ENCODE assay signal across 24 mouse cellular contexts in genomic region chr17:75812163-75812562, GRCm38 (mm10).
DNase-seq lines count a peak whose midpoint lies in the region; ATAC-seq and TF ChIP-seq lines count a peak whose summit lies in the region.
"Had no signal": no experiment of that assay in that cellular context is flagged by ENCODE, and none has a peak within 500 bp of the region (broad histone marks: within the 10 kb centered on the region; RNA-seq: fewer than 3 reads in every experiment).

No protein-coding gene starts in this region.

- no peak overlapping the region for H3K4me2 ChIP-seq in heart, embryonic 12.5 days
- peak overlapping the region; percentile 57 for H3K4me2 ChIP-seq in liver, embryonic 14.5 days (ENCODE audit: low read depth)
- H3K4me2 ChIP-seq: embryonic facial prominence, embryonic 13.5 days; forebrain, embryonic 15.5 days; intestine, embryonic 15.5 days; limb, embryonic 12.5 days had no signal

- no peaks in the 10 kb centered on the region for H3K4me1 ChIP-seq in heart, embryonic 12.5 days (replicated peaks)
- H3K4me1 ChIP-seq in liver, embryonic 14.5 days (replicated peaks; ENCODE audit: control insufficient read depth in 2 of 2, insufficient read depth in 2 of 2, low read length in 1 of 2), result peaks cover 37 to 44% of the 10 kb centered on the region in 2 experiments
- H3K4me1 ChIP-seq: embryonic facial prominence, embryonic 13.5 days; intestine, embryonic 15.5 days; limb, embryonic 12.5 days; megakaryocyte, embryonic 14.5 days had no signal

- 59% methylated on average over 3 of the region's 3 CpGs for WGBS in heart, embryonic 12.5 days
- 24% methylated on average over 3 of the region's 3 CpGs for WGBS in liver, embryonic 14.5 days (ENCODE audit: insufficient replicate concordance)

- TF ChIP-seq EP300 in liver, embryonic 14.5 days (IDR thresholded peaks at IDR 0.05; ENCODE audit: low read depth), result peak; percentile 99

- no peak overlapping the region for H3K4me3 ChIP-seq in heart, embryonic 12.5 days
- no peak overlapping the region for H3K4me3 ChIP-seq in liver, embryonic 14.5 days (ENCODE audit: insufficient read depth in 1 of 2, low read depth in 2 of 2, low read length in 2 of 2)
- H3K4me3 ChIP-seq: embryonic facial prominence, embryonic 13.5 days; forebrain, embryonic 15.5 days; intestine, embryonic 15.5 days; limb, embryonic 12.5 days; megakaryocyte, embryonic 14.5 days had no signal

- DNase-seq in heart, postnatal 4 days, result no peak
- DNase-seq in liver, embryonic 14.5 days (ENCODE audit: low read depth in 3 of 3, low spot score in 3 of 3), result peak in 1 of 3 experiments; percentile 73
- no peak for DNase-seq in right cerebral cortex, postnatal 25 days
- DNase-seq in right cerebral cortex, postnatal 10 days (ENCODE audit: low spot score in 2 of 2), result no peak
- no peak for DNase-seq in ovary, postnatal 36 days (ENCODE audit: low spot score)
- DNase-seq: cerebellum, adult 8-10 months; cerebellum, postnatal 36 days; embryo, embryonic 11 days; heart, postnatal 36 days; kidney, postnatal 4 days; lung, adult 2 months; midbrain, embryonic 14.5 days; thymus, adult 18-20 months; thymus, postnatal 36 days had no signal

- peak; percentile 86 for ATAC-seq in heart, embryonic 12.5 days (ENCODE audit: insufficient number of reproducible peaks, low FRiP score)
- ATAC-seq in erythroblast, adult 5-6 weeks (replicated peaks; ENCODE audit: low FRiP score, poor library complexity, severe bottlenecking), result peak; percentile 84
- peak; percentile 82 for ATAC-seq in liver, embryonic 14.5 days (ENCODE audit: insufficient read depth)
- ATAC-seq: CD4-positive, CD25-positive, alpha-beta regulatory T cell, adult 4 months; forebrain, embryonic 15.5 days; hindbrain, embryonic 16.5 days; intestine, embryonic 15.5 days; Patski had no signal

- no peak for TF ChIP-seq CTCF in liver, embryonic 14.5 days (IDR thresholded peaks at IDR 0.05; ENCODE audit: low read depth)

- no peaks in the 10 kb centered on the region for H3K27me3 ChIP-seq in heart, embryonic 12.5 days (replicated peaks)
- no peaks in the 10 kb centered on the region for H3K27me3 ChIP-seq in liver, embryonic 14.5 days (ENCODE audit: control insufficient read depth, insufficient read depth, low read length)
- H3K27me3 ChIP-seq: embryonic facial prominence, embryonic 13.5 days; forebrain, embryonic 15.5 days; intestine, embryonic 15.5 days; limb, embryonic 12.5 days; megakaryocyte, embryonic 14.5 days; Patski had no signal

- H3K9me3 ChIP-seq in heart, embryonic 12.5 days (replicated peaks), result no peaks in the 10 kb centered on the region
- no peaks in the 10 kb centered on the region for H3K9me3 ChIP-seq in liver, embryonic 14.5 days (ENCODE audit: control insufficient read depth, low read length)
- H3K9me3 ChIP-seq: embryonic facial prominence, embryonic 13.5 days; forebrain, embryonic 15.5 days; intestine, embryonic 15.5 days; limb, embryonic 12.5 days had no signal

- no peaks in the 10 kb centered on the region for H3K36me3 ChIP-seq in heart, embryonic 12.5 days
- H3K36me3 ChIP-seq in liver, embryonic 14.5 days (replicated peaks; ENCODE audit: control insufficient read depth, insufficient read depth, low read depth), result no peaks in the 10 kb centered on the region
- H3K36me3 ChIP-seq: embryonic facial prominence, embryonic 13.5 days; forebrain, embryonic 15.5 days; intestine, embryonic 15.5 days; limb, embryonic 12.5 days had no signal

- H3K9ac ChIP-seq in heart, embryonic 12.5 days, result no peak overlapping the region
- H3K9ac ChIP-seq in liver, embryonic 14.5 days (replicated peaks), result peak overlapping the region; percentile 50; the same call in 1 of the 2 replicates
- H3K9ac ChIP-seq: embryonic facial prominence, embryonic 13.5 days; forebrain, embryonic 15.5 days; intestine, embryonic 15.5 days; limb, embryonic 12.5 days had no signal

- H3K27ac ChIP-seq in heart, embryonic 12.5 days (ENCODE audit: poor library complexity, severe bottlenecking), result peak overlapping the region; percentile 43; the same call in 1 of the 2 replicates
- peak overlapping the region; percentile 92 for H3K27ac ChIP-seq in liver, embryonic 14.5 days
- H3K27ac ChIP-seq: embryonic facial prominence, embryonic 13.5 days; forebrain, embryonic 15.5 days; intestine, embryonic 15.5 days; limb, embryonic 12.5 days had no signal
